Mouse (Mus musculus) MEL (cell line): Measurements from ENCODE around the gene Trip11.
"Not testable (repeated sequence)": the region's sequence is repeated elsewhere in the genome, so short reads cannot be mapped to it uniquely, and the experiment has no call there.

Experiments
- CHD2 ChIP-seq: IDR thresholded peaks from 2 replicates; pipeline ENCODE4 v1.6.1; 2011; ENCODE audit warnings: low read length, improper control_type of control experiment
- CTCF ChIP-seq, 3 experiments: IDR thresholded peaks in 2 of 3; conservative IDR thresholded peaks in 1 of 3; 2 replicates each; pipeline ENCODE4 v1.5.1; 2011 to 2012; ENCODE audit warnings: low read length in 3 of 3, low read depth in 2 of 3, mild to moderate bottlenecking in 2 of 3, improper control_type of control experiment in 1 of 3, inconsistent platforms in 1 of 3, mixed read lengths in 1 of 3, moderate library complexity in 1 of 3; ENCODE audit not compliant: control insufficient read depth in 1 of 3, insufficient read depth in 1 of 3, poor library complexity in 1 of 3, severe bottlenecking in 1 of 3
- E2F4 ChIP-seq: IDR thresholded peaks from 2 replicates; pipeline ENCODE4 v1.6.1; 2011; ENCODE audit warnings: low read depth, low read length, improper control_type of control experiment, borderline replicate concordance
- HCFC1 ChIP-seq: IDR thresholded peaks from 2 replicates; pipeline ENCODE4 v1.6.1; 2012; ENCODE audit warnings: low read depth, mild to moderate bottlenecking, inconsistent platforms, low read length, improper control_type of control experiment, moderate library complexity
- KAT2A ChIP-seq: conservative IDR thresholded peaks from 2 replicates; pipeline ENCODE4 v1.6.1; 2012; ENCODE audit warnings: low read depth, low read length, improper control_type of control experiment, inconsistent platforms
- POLR2A ChIP-seq, 2 experiments: IDR thresholded peaks; 2 replicates each; pipeline ENCODE4 v1.6.1; 2011 to 2012; ENCODE audit warnings: low read length in 2 of 2, mild to moderate bottlenecking in 2 of 2, control low read depth in 1 of 2, improper control_type of control experiment in 1 of 2, low read depth in 1 of 2, moderate library complexity in 1 of 2; ENCODE audit not compliant: control insufficient read depth in 1 of 2, insufficient read depth in 1 of 2, poor library complexity in 1 of 2
- POLR2AphosphoS5 ChIP-seq: IDR thresholded peaks from 2 replicates; pipeline ENCODE4 v1.6.1; 2012; ENCODE audit warnings: low read depth, borderline replicate concordance, mild to moderate bottlenecking, inconsistent platforms, low read length, moderate library complexity, mixed read lengths
- SMC3 ChIP-seq: IDR thresholded peaks from 2 replicates; pipeline ENCODE4 v1.6.1; 2011; ENCODE audit warnings: low read depth, low read length, improper control_type of control experiment
- ZMIZ1 ChIP-seq: IDR thresholded peaks from 2 replicates; pipeline ENCODE4 v1.6.1; 2012; ENCODE audit warnings: low read depth, mild to moderate bottlenecking, inconsistent platforms, low read length, improper control_type of control experiment, moderate library complexity

DNA sequence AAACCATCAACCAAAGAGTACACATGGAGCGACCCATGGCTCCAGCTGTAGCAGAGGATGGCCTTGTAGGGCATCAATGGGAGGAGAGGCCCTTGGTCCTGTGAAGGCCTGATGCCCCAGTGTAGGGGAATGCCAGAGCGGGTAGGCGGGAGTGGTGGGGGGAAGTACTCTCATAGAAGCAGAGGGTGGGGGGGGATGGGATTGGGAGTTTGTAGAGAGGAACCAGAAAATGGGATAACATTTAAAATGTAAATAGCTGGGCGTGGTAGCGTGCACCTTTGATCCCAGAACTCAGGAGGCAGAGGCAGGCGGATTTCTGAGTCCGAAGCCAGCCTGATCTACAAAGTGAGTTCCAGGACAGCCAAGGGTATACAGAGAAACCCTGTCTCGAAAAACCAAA is 42.8 kb upstream of the Trip11 start:
- TF ChIP-seq CTCF (IDR thresholded peaks at IDR 0.05 in 2 of 3, conservative IDR thresholded peaks at IDR 0.05 in 1 of 3; ENCODE audit: control insufficient read depth in 1 of 3, insufficient read depth in 1 of 3, low read depth in 2 of 3, low read length in 3 of 3, poor library complexity in 1 of 3, severe bottlenecking in 1 of 3); POLR2A (IDR thresholded peaks at IDR 0.05; ENCODE audit: control insufficient read depth in 1 of 2, insufficient read depth in 1 of 2, low read depth in 1 of 2, low read length in 2 of 2, poor library complexity in 1 of 2); POLR2AphosphoS5; KAT2A; HCFC1; E2F4; ZMIZ1; CHD2; SMC3: not testable (repeated sequence)
